Mouse (Mus musculus): ENCODE measurements around the gene Emilin1.

DNA sequence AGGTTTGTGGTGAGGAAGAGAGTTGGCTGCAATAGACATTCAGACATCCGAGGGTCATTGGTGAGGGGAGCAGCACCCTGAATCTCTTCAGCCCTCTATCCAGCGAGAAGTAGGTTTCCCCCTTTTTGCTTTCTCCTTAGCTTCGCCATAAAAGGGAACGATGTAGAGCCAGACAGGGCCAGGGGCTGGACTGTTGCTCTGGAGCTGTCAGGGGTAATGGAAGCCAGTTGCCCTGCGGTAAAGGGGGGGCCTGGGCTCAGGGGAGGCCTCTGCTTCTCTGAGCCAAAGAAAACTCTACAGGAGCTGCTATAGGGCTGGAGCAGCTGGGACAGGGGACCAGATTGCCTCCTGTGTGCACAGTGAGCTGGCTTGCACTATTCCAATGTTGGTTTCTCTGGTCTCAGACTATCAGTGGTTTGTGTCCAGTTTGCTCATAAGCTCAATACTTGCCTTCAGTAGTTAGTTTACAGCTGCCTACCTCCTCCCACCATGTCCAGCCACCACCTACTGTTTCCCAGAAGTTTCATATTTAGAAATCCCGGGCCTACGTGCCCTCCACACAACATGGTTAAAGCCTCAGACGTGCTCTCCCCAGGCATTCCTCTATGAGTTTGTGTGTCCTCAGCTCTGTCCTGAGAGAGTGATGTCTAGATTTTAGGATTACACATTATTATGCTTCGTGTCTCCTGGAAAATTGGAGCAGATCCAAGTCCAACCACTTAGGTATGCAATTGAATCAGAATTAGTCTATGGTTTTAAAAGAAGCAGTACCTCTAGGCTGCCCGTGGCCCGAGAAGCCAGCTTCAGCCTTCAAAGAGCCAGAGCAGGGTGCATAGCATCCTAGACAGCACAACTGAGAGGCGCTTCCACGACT is 4.5 kb upstream of the Emilin1 start:
- TF ChIP-seq CTCF (IDR thresholded peaks at IDR 0.05; ENCODE audit: low read depth) (no peak), EP300 (optimal IDR thresholded peaks at IDR 0.05) (peak; percentile 21)
